Mouse (Mus musculus) left cerebral cortex, adult 9 months (tissue): ENCODE measurements around the gene Snapc3.

Source experiments
- DNase-seq, 2 experiments: peaks; one replicate each; pipeline ENCODE4 v3.0.0; 2022; ENCODE audit warnings: low spot score in 2 of 2

Snapc3 gene

DNA sequence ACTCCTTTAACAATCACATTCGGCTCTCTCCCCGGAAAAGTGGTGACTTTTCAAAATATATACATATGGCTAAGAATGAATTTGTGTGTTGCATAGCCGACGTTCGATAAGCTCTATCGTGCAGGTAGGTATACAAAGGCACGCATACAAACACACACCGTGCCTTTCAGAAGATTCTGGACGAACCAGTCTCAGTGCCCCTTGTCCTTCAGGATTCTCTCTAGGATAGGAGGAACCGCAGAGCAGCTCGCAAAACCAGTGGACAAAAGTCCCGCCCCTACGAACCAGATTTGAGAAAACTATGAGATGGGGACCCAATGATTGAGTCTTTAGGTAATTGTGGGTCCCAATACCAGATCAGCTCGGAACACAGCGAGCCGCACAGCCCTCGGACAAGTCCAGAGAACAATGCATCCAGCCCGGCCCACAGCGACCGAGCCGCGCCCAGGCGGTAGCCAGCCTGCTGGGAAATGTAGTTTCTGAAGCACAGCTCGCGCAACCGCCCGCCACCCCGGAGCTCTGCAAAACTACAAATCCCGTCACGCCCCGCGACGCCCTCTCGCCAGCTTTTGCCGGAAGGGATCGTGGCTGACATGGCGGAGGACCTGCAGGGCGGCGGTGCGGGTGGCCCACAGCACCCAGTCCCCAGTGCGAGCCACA is at the start of gene Snapc3:
Gene Snapc3, plus strand, starts transcription at position 565 of the 660 bp plus-strand sequence.
- peak; percentile 86 to 97 for DNase-seq

DNA sequence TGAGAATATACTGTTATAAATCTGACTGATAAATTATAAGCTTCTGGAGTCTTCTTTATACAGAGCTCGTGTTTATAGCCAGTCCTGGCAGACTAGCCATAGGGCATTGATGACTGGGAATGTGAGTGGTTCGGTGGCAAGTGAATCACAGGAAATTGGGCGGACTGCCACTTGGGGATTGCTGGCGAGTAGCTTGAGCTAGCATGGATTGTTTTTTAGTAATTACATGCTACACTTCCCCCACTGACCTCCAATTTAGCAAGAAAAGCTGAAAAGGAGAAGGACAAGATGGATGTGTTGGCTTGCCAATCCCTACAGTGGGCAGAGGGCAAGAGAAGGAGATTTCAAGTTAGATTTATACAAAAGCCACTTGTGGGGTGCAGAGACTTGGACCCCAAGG is 44.1 kb upstream of the Snapc3 start:
- no peak for DNase-seq

GRCm38 (mm10) chr4:83375650-83376049 is 41.9 kb upstream of the Snapc3 start:
- no peak for DNase-seq

- no peak for DNase-seq
These were observed 41.0 kb upstream of the Snapc3 start for GRCm38 (mm10) chr4:83376461-83377015.

DNA sequence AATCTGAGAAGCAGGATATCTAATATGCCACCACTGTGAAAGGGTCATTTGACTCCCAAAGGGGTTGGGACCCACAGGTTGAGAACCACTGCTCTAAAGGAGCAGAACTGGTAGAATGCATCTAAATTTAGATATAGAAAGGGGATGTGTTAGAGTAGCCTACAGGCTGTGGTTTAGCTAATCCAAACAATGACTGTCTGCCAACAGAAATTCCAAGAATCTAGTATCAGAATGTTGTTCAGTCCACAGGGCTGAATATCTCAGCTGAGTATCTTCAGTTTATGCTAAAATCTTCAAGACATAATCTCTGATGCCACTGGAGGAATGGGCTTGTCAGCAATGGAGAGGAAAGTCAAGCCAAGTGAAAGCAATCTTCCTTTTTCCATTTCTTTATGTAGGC is 38.5 kb upstream of the Snapc3 start:
- no peak for DNase-seq

DNA sequence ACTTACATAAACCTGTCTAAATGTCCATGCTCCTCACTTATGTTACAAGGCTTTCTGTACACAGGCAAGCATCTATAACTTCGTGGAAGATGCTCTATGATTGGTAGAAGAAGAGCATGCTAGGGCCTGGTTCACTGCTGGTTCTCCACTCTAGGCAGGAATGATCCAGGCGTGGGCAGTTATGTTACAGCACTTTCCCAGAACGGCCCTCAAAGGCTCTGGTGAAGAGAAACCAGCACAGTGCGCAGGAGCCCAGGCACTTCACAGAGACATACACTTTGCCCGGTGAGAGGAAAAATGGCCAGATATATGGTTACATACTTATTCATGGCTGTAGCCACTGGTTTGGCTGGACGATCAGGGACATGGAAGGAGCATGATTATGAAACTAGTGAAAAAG is 37.8 kb upstream of the Snapc3 start:
- no peak for DNase-seq

DNA sequence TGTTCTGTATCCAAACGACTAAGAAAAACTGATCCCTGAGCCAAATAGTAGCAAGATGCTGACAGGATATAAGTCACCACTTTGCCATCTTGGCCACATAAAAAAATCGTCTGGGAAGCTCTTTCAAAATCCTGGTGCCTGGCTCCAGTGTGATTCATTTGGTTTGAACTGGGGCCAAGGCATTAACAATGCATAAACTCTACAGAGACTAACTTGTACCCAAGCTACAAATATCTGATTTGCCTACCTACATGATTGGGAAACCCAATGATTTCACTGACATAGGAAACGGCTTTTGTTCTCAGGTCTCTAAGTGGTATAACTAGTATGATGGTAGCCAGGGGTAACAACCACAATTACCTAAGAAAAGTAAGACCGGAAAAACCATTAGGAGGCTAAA is 37.3 kb upstream of the Snapc3 start:
- no peak for DNase-seq

DNA sequence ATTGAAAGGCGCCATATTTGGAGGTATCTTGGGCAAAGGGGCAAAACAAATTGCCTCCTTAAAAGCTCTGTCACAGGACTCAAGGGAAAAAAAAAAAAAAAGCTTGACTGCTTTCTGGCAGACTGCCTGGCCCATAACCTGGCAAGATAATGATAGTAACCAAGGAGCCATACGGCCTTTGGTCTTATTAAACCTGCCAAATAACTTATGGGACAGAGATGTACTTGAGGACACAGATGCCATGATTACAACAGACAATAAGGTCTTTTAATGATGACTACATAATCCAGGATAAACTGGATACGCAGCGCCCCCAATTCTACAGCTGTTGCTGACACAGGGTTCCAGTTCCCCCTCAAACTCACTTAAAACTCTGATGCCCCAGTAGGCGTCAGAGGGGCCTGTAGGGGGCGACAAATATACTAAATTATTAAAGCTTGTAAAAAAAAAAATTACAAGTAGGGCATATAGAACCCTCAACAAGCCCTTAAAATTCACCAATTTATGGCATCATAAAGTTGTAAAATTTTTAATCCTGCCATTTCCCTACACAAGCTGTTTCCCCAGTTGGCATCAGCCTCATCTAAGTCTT is 33.5 kb upstream of the Snapc3 start:
- DNase-seq: peak in 1 of 2 experiments; percentile 20

- DNase-seq: no peak
These were observed 32.4 kb upstream of the Snapc3 start for GRCm38 (mm10) chr4:83385091-83385490.

DNA sequence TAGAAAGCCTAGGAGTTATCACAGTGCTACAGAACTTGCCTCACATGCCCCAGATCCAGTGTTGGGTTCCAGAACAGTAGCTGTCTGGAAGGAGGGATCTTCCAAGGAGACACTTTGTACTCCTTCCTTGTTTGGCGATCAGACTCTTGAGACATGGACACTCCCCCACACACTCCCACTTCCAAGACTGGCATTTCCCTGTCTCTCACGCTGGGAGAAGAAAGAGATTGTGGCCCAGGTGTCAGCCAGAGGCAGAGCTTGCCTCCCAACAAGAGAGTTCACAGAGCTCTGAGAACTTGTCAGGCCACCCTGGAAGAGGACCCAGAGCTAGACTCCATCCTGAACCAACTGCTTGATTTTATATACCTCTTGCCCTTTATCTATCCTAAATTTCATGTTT is 27.0 kb upstream of the Snapc3 start:
- no peak for DNase-seq

DNA sequence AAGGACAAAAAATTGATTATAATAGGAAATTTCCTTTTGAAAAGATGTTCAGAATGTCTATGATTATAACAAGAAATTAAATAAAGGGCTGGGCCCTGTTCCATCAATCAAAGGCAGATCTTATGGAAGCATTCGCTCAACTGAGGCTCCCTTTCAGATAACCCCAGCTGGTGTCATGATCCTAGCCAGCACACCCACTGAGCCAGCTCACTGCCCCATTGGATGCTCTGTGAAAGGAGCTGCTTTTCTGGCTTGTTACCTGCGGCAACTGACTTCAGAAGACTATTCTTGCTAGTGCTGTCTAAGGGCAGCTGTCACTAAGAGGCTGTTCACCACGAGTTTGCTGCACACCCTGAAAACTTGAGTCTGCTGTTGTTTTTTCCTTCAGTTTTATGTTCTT is 25.6 kb upstream of the Snapc3 start:
- DNase-seq: no peak

DNA sequence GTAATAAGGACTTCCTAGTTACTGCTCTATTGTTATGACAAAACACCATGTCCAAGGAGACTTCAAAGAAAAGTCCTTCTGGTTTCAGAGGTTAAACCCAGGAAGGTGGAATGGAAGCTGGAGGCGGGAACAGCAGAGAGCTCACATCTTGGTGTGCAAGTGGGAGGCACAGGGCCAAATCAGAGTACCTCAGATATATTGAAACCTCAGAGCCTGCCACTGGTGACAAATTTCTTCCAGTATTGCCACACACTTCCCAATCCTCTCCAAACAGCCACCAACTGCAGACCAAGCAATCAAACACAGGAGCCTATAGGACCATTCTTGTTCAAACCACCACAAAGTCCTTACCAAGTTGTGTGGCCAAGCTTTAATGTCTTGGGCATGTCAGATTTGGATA is 23.8 kb upstream of the Snapc3 start:
- DNase-seq: no peak

GRCm38 (mm10) chr4:83396346-83396745 is 21.2 kb upstream of the Snapc3 start:
- no peak for DNase-seq

DNA sequence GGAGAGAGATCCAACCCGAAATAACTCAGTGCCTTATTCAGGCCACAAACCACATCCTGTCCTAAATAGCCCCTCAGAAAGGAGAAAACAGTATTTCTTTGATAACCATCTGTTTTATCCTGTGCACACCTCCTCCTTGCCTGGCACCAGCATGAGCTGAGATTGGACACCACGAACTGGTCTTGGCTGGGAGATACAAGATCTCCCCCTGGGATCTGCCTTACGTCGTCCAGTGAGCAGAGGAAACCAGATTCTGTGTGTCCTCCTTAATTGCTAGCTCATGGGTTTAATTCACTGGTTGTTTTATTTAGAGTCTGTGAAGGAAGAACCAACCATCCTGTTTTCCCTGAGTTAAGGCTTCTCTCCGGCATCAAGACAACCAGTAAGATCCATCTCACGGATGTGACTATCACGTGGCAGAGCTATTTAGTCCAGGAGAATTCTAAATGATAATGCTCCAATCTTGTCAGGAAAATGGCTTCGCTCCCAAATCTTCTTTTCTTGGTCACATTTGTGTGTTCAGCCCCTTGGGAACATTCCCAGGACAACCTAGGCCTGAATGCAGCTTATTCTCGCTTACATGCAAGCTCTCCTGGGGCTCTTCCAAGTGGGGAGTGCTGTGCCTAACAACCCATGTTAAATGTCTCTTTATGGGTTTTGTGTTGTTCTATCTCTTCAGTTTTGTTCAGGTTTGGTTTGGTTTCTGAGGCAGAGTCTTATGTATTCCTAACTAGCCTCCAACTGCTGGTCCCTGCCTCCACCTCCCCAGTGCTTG is 20.3 kb upstream of the Snapc3 start:
- no peak for DNase-seq

DNA sequence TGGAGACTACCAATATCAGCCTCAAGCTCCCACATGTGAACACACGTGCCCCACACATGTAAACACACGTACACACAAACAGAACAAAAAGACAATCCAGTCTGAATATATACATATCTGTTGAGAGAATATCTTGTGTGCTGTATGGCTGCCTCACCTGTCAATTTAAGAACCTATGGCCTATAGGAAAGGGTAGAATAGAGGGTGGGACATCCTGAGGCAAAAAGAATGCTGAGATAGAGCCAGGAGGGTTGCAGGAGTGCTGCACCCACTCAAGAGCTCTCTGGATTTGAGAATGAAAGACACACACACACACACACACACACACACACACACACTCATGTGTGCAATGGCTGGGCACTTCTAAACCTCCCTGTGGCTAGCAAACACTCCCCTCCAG is 19.0 kb upstream of the Snapc3 start:
- DNase-seq: no peak

DNA sequence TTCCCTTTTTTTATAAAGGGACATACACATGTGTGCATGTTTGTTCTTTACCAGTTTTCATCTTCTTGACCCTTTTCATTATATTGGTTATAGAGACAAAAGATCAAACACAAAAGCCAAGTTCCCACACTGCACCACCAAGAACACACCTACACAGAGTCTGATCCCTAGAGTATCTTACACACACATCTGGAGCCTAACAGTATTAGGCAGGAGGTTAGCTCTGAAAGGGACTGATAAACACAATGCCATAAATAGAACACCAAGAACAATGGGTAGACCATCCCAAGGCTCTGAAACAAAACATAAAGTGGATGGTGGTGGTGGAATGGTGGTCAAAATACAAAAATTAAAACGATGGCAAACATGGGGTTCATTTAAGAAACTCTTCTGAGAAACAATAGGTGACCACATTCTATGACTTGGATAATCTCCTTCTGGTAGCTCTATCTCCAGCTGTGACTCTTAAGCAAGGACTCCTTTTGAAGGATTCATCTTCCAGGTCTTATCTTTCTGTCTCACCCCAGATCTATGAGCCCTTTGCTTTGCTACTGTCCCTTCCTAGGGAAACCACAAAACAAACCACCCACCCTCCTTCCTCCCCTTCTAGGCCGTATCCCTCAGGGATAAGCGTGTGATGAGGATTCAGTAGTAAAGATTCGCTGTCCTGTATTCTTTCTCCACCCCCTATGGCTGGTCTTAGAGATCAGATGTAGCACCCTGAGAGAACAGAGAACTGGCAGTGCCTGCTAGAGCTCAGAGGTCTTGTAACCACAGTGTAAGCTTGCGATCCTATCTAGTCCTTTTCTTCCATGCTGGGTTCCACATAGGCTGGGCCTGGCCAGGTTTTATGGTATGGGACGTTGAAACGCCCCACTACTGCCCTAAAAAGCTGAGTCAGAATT is 16.6 kb upstream of the Snapc3 start:
- DNase-seq: no peak

- no peak for DNase-seq
These were observed 15.8 kb upstream of the Snapc3 start for GRCm38 (mm10) chr4:83401712-83402111.

- no peak for DNase-seq
These were observed 9.8 kb upstream of the Snapc3 start for GRCm38 (mm10) chr4:83407688-83408087.

- DNase-seq: no peak
These were observed 7.5 kb upstream of the Snapc3 start for GRCm38 (mm10) chr4:83409867-83410505.

GRCm38 (mm10) chr4:83412060-83412459 is 5.5 kb upstream of the Snapc3 start:
- DNase-seq: no peak

GRCm38 (mm10) chr4:83414241-83414824 is 3.2 kb upstream of the Snapc3 start:
- no peak for DNase-seq
